Mouse (Mus musculus) embryonic facial prominence, embryonic 15.5 days (tissue): ENCODE data around the gene Zswim7. TPM values are rescaled to one million over a fixed set of nuclear protein-coding genes. Genes with fewer than 3 reads are reported as not detected.

Experiments used
- ATAC-seq: fragments of 200-750 bp; cut with Nextera tagmentation; 2 replicates; pipeline ENCODE4 v1.8.0; 2017; ENCODE audit warnings: low read depth, moderate TSS enrichment; ENCODE audit not compliant: insufficient number of reproducible peaks, low FRiP score, low TSS enrichment
- H3K27ac ChIP-seq: fragments of 300-500 bp; sonication (generic); replicated peaks from 2 replicates; pipeline ENCODE4 v1.5.1; 2015; ENCODE audit warnings: mild to moderate bottlenecking, inconsistent platforms
- H3K27me3 ChIP-seq: fragments of 300-500 bp; sonication (generic); 2 replicates; pipeline ENCODE4 v1.6.1; 2015; ENCODE audit warnings: inconsistent platforms
- H3K36me3 ChIP-seq: fragments of 300-500 bp; sonication (generic); 2 replicates; pipeline ENCODE4 v1.6.1; 2015; ENCODE audit warnings: mild to moderate bottlenecking, inconsistent platforms
- H3K4me1 ChIP-seq: fragments of 300-500 bp; sonication (generic); 2 replicates; pipeline ENCODE4 v1.6.1; 2015; ENCODE audit warnings: inconsistent platforms
- H3K4me2 ChIP-seq: fragments of 300-500 bp; sonication (generic); replicated peaks from 2 replicates; pipeline ENCODE4 v1.6.1; 2015; ENCODE audit warnings: mild to moderate bottlenecking, inconsistent platforms
- H3K4me3 ChIP-seq: fragments of 300-500 bp; sonication (generic); replicated peaks from 2 replicates; pipeline ENCODE4 v1.5.1; 2015; ENCODE audit warnings: mild to moderate bottlenecking, inconsistent platforms
- H3K9ac ChIP-seq: fragments of 300-500 bp; sonication (generic); 2 replicates; pipeline ENCODE4 v1.6.1; 2015; ENCODE audit warnings: inconsistent platforms
- H3K9me3 ChIP-seq: fragments of 300-500 bp; sonication (generic); replicated peaks from 2 replicates; pipeline ENCODE4 v1.6.1; 2016; ENCODE audit warnings: inconsistent platforms
- WGBS: fragments of 180-500 bp; shearing (Covaris S2); methylation state at CpG from one replicate; pipeline ENCODE4 v1.1.7; 2015; 5-methylcytosine and 5-hydroxymethylcytosine counted together
- polyA plus RNA-seq: library from polyadenylated mRNA; unstranded; fragments of >200 nt; fragmentation: Nextera tagmentation; extraction: Ambion mirVana; gene quantifications from 2 replicates; pipeline ENCODE4 v1.2.1, GENCODE M21; 2015

Zswim7 gene
- 21.5 and 22.3 TPM in 2 replicates for polyA plus RNA-seq

DNA sequence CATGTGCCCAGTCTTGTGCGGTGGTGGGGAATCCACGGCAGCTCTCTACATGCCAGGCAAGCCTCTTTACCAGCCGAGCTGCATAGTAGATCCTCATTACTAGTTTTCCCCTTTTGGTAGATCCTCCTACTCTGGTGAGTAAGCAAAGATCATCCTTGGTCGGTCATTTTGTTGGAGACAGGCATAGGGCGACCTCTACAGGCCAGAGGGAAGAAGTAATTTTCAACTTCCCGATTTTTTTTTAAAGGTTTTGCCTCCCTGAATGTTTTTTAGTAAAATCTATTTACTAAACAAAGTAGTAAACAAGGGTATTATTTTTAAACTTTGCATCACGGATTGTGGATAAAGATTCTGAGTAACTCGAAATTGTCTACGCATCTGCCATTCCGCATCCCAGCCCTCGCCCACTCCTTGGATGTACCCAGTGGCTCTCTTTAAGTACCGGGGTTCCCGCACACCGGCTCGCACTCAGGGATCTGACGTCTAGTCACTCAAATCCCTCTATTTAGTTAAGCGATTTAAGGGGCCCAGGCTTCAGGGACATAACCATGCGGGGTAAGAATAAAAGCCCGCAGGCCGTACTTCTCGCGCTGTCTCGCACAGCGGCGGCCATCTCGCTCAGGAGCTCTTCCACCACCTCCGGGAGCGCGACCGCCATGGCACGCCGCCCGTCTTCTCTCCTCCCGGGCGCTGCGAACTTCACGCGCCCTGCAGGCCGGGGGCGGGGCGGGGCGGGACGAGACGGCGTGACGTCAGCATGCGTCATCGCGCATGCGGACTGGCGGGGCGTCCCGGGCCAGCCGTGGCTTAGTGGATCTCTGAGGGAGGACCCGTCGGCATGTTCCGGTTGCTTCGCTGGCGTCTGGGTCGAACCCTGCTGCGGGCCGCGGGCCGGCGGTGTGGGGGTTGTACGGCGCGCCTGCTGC, at the start of gene Zswim7, which contains the start of gene Ttc19:
Gene Zswim7, minus strand, starts transcription at position 701 of the 926 bp plus-strand sequence.
Gene Ttc19, plus strand, starts transcription at position 799 of the 926 bp plus-strand sequence.
- Histone ChIP-seq H3K27me3 (no peaks in the 10 kb centered on the region), H3K27ac (peak within 1 kb of the TSS; percentile 95), H3K4me3 (peak within 1 kb of the TSS; percentile 99), H3K36me3 (peaks cover 15% of the 10 kb centered on the region), H3K9ac (peak within 1 kb of the TSS; percentile 69), H3K4me2 (peak within 1 kb of the TSS; percentile 69), H3K4me1 (0 out of 2 replicates have a peak, but pooled peaks cover 3% of the 10 kb centered on the region), H3K9me3 (no peaks in the 10 kb centered on the region)
- peak; percentile 96 for ATAC-seq
- WGBS: under 1% methylated on average over 62 of the region's 68 CpGs

GRCm38 (mm10) chr11:62323659-62324058, 42.5 kb upstream of the Zswim7 start:
- no peak overlapping the region for H3K9ac ChIP-seq
- no peak for ATAC-seq
- H3K9me3 ChIP-seq: no peaks in the 10 kb centered on the region
- peaks cover 76% of the 10 kb centered on the region for H3K36me3 ChIP-seq
- no peak overlapping the region for H3K4me2 ChIP-seq
- H3K4me1 ChIP-seq: no peaks in the 10 kb centered on the region
- 91% methylated on average over 3 of the region's 3 CpGs for WGBS
- no peak overlapping the region for H3K27ac ChIP-seq
- H3K4me3 ChIP-seq: no peak overlapping the region
- no peaks in the 10 kb centered on the region for H3K27me3 ChIP-seq

DNA sequence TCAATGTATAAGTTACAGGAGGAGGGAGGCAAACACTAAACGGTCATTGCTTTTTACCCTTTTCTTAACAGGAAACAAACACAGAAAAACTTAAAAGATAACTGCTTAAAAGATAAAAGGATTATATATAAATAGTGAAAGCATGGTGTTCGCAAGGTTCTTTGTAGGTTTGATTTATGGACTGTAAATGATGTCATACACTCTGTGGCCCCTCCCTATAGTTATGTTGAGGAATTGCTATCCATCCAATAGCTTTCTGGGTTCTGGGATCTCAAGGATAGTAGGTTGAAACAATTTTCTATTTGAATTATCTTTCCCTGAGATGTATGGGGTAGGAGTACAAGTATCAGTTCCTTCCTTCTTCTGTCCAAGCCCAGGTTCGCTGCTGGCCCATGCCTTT, 38.9 kb upstream of the Zswim7 start:
- Histone ChIP-seq H3K4me1 (no peaks in the 10 kb centered on the region), H3K36me3 (peaks cover 82% of the 10 kb centered on the region), H3K27ac (no peak overlapping the region), H3K4me2 (no peak overlapping the region), H3K9me3 (no peaks in the 10 kb centered on the region), H3K27me3 (no peaks in the 10 kb centered on the region), H3K9ac (no peak overlapping the region), H3K4me3 (no peak overlapping the region)
- no peak for ATAC-seq
- 95% methylated on average over 3 of the region's 3 CpGs for WGBS

GRCm38 (mm10) chr11:62317746-62318145, 36.6 kb upstream of the Zswim7 start:
- 90% methylated on average over 11 of the region's 11 CpGs for WGBS
- ATAC-seq: no peak
- Histone ChIP-seq H3K9me3 (no peaks in the 10 kb centered on the region), H3K36me3 (peaks cover 86% of the 10 kb centered on the region), H3K27me3 (no peaks in the 10 kb centered on the region), H3K27ac (no peak overlapping the region), H3K4me1 (no peaks in the 10 kb centered on the region), H3K9ac (no peak overlapping the region), H3K4me2 (no peak overlapping the region), H3K4me3 (no peak overlapping the region)

DNA sequence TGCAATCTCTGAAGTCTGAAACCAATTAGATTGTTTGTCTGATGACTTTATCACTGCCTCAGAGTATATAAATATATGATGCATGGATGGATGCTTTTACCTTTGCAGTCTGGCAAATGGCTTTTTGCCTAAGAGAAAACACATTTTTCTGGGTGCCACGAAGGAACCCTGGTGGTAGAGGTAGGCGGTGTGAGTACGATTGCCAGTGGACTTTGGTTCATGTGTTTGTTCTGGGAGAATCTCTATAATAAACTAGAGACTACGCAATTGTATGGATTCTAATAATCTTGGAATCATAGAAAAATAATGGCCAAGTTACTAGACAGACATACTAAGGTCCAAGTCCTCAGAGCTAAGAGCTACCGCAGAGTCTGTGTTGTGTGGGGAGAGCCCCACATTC, 33.8 kb upstream of the Zswim7 start:
- 94% methylated on average over 5 of the region's 5 CpGs for WGBS

GRCm38 (mm10) chr11:62309296-62309695, 28.1 kb upstream of the Zswim7 start:
- Histone ChIP-seq H3K9ac (no peak overlapping the region), H3K4me2 (no peak overlapping the region), H3K27ac (no peak overlapping the region), H3K36me3 (peaks cover 48% of the 10 kb centered on the region), H3K9me3 (no peaks in the 10 kb centered on the region), H3K4me3 (no peak overlapping the region), H3K27me3 (no peaks in the 10 kb centered on the region), H3K4me1 (no peaks in the 10 kb centered on the region)
- no peak for ATAC-seq
- 77% methylated on average over 2 of the region's 2 CpGs for WGBS

More for the DNA sequence above, 33.8 kb upstream of the Zswim7 start:
- ATAC-seq: no peak
- no peaks in the 10 kb centered on the region for H3K4me1 ChIP-seq
- no peaks in the 10 kb centered on the region for H3K9me3 ChIP-seq
- H3K4me3 ChIP-seq: no peak overlapping the region
- H3K4me2 ChIP-seq: no peak overlapping the region
- no peaks in the 10 kb centered on the region for H3K27me3 ChIP-seq
- H3K36me3 ChIP-seq: peaks cover 73% of the 10 kb centered on the region
- no peak overlapping the region for H3K27ac ChIP-seq
- no peak overlapping the region for H3K9ac ChIP-seq

GRCm38 (mm10) chr11:62305866-62306265, 24.7 kb upstream of the Zswim7 start:
- Histone ChIP-seq H3K4me3 (no peak overlapping the region), H3K9me3 (no peaks in the 10 kb centered on the region), H3K27ac (no peak overlapping the region), H3K27me3 (no peaks in the 10 kb centered on the region), H3K4me1 (no peaks in the 10 kb centered on the region), H3K9ac (no peak overlapping the region), H3K4me2 (no peak overlapping the region), H3K36me3 (peaks cover 27% of the 10 kb centered on the region)
- WGBS: 78% methylated on average over 2 of the region's 2 CpGs
- ATAC-seq: no peak

- no peak overlapping the region for H3K4me3 ChIP-seq
- ATAC-seq: no peak
- no peak overlapping the region for H3K27ac ChIP-seq
- no peaks in the 10 kb centered on the region for H3K4me1 ChIP-seq
- peaks cover 19% of the 10 kb centered on the region for H3K36me3 ChIP-seq
- H3K4me2 ChIP-seq: no peak overlapping the region
- no peaks in the 10 kb centered on the region for H3K9me3 ChIP-seq
- WGBS: 80% methylated on average over 6 of the region's 6 CpGs
- no peak overlapping the region for H3K9ac ChIP-seq
- H3K27me3 ChIP-seq: no peaks in the 10 kb centered on the region
These were observed 17.7 kb upstream of the Zswim7 start for GRCm38 (mm10) chr11:62298883-62299282.

DNA sequence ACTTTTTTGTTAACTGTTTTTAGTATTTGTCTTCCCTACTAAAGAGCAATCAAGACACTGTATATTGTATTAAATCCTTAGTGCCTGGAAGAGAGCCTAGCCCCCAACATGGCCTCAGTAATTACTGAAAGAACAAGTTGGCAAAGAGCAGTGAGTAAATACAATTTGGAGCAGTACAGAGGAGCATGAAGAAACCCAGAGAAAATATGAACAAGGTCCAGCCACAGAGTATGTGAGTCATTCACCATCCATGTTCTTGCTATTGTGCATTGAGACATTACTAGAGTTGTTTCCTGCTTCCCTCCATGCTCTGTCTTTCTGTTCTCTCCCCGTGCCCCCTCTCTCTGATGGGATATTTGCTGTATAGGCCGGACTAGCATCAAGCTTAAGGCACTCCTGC, 12.9 kb upstream of the Zswim7 start:
- Histone ChIP-seq H3K4me1 (no peaks in the 10 kb centered on the region), H3K27me3 (no peaks in the 10 kb centered on the region), H3K36me3 (peaks cover 33% of the 10 kb centered on the region), H3K27ac (no peak overlapping the region), H3K4me3 (no peak overlapping the region), H3K9ac (no peak overlapping the region), H3K9me3 (no peaks in the 10 kb centered on the region), H3K4me2 (no peak overlapping the region)
- ATAC-seq: no peak
- WGBS: 85% methylated on average over 2 of the region's 2 CpGs

- Histone ChIP-seq H3K27ac (no peak overlapping the region), H3K36me3 (peaks cover 44% of the 10 kb centered on the region), H3K9me3 (no peaks in the 10 kb centered on the region), H3K27me3 (no peaks in the 10 kb centered on the region), H3K9ac (no peak overlapping the region), H3K4me2 (no peak overlapping the region), H3K4me3 (no peak overlapping the region), H3K4me1 (no peaks in the 10 kb centered on the region)
- 96% methylated on average over 1 of the region's 1 CpGs for WGBS
- ATAC-seq: no peak
These were observed 6.5 kb upstream of the Zswim7 start for GRCm38 (mm10) chr11:62287700-62288099.

DNA sequence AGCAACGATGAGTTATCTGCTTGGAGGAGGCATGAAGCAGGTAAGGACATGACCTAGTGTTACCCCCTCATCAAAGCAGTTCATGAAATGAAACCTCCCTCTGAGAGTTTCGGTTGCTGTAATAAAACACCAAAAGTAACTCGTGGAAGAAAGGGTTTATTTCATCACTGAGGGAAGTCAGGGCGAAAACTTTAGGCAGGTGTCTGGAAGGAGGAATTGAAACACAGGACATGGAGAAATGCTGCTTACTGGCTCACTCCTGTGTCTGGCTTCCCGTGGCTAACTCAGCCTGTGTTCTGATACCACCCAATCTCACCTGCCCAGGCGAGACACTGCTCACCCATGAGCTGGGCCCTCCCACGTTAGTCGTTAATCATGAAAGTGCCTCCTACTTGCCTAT, 3.8 kb upstream of the Zswim7 start:
- H3K36me3 ChIP-seq: peaks cover 34% of the 10 kb centered on the region
- H3K4me2 ChIP-seq: no peak overlapping the region
- WGBS: 78% methylated on average over 8 of the region's 8 CpGs
- H3K9me3 ChIP-seq: no peaks in the 10 kb centered on the region
- H3K9ac ChIP-seq: no peak overlapping the region
- no peak overlapping the region for H3K4me3 ChIP-seq
- H3K4me1 ChIP-seq: no peaks in the 10 kb centered on the region
- H3K27ac ChIP-seq: no peak overlapping the region
- H3K27me3 ChIP-seq: no peaks in the 10 kb centered on the region
- ATAC-seq: no peak
